Mouse (Mus musculus) mesoderm, embryonic 11.5 days (tissue): ENCODE data around the gene Cacna1c.
"Not testable (repeated sequence)": the region's sequence is repeated elsewhere in the genome, so short reads cannot be mapped to it uniquely, and the experiment has no call there.

ENCODE experiments used
- DNase-seq: peaks from one replicate; pipeline ENCODE4 v3.0.0-alpha.2; 2012; ENCODE audit warnings: low read depth, low spot score

Gene Cacna1c

DNA sequence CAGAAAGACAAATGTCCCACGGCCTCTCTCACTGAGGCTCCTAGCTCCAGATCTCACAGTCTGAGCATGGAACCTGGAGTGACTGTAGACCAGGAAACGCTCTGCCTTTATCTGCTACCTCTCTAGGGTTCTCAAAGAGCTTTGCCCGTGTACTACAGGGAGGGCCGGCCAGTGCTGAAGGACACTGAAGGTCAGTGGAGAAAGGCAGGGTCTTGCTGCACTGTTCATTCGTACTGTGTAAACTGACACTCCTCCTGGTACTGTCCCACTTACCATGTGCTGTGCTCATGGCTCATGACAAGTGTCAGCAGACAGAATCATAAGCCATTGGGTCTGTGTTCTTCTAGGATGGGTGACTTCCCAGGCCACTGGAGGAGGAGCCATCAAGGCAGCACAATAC lies 17.2 kb upstream of the Cacna1c start:
- DNase-seq, result no peak

DNA sequence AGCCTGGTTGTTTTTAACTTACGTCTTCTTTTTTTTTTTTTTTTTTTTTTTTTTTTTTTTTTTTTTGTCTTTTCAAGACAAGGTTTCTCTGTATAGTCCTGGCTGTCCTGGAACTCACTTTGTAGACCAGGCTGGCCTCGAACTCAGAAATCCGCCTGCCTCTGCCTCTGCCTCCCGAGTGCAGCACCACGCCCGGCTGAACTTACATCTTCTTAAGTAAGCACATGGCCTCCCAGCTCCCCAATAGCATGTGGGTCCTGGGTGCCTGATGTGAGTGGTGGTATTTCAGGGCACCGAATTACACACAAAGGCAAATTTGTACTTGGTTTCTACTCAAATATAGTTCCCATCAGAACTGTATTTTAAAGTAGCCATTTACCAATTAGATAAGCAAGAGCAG lies 9.8 kb upstream of the Cacna1c start:
- DNase-seq, result not testable (repeated sequence)

GRCm38 (mm10) chr6:119204915-119205314 lies 8.7 kb upstream of the Cacna1c start:
- no peak for DNase-seq

- DNase-seq, result no peak
Measured at GRCm38 (mm10) chr6:119204286-119204685, 8.1 kb upstream of the Cacna1c start.

- DNase-seq, result no peak
Measured at GRCm38 (mm10) chr6:119201575-119201974, 5.4 kb upstream of the Cacna1c start.

GRCm38 (mm10) chr6:119200362-119200761 lies 4.1 kb upstream of the Cacna1c start:
- DNase-seq, result no peak

DNA sequence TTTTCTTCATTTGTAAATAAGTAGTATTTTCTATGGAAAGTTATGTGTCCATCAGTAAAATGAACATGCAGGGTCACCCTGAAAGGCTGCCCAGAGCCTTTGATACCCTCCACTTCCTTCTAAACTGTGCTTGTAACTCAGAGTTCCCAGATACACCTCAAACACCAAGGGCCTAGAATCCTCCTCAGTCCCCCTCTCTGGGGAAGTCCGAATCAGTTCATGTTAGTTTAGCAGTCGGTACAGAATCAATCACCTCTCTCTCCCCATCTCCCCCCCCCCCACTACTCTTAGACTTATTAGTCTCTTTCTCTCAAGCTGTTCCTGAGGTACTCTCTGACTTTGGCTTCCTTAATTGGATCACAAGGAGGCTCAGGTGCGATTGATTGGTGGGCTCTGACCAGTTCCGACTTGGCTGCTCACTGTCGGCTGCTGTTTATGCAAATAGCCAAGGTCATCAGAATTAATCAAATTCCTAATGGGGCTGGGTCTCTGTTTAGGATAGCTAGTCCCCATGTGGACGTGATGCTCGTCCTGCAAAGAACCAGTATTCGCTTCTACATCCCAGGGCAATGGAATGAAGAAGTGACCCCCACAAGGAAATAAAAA lies 3.2 kb upstream of the Cacna1c start:
- DNase-seq, result no peak

DNA sequence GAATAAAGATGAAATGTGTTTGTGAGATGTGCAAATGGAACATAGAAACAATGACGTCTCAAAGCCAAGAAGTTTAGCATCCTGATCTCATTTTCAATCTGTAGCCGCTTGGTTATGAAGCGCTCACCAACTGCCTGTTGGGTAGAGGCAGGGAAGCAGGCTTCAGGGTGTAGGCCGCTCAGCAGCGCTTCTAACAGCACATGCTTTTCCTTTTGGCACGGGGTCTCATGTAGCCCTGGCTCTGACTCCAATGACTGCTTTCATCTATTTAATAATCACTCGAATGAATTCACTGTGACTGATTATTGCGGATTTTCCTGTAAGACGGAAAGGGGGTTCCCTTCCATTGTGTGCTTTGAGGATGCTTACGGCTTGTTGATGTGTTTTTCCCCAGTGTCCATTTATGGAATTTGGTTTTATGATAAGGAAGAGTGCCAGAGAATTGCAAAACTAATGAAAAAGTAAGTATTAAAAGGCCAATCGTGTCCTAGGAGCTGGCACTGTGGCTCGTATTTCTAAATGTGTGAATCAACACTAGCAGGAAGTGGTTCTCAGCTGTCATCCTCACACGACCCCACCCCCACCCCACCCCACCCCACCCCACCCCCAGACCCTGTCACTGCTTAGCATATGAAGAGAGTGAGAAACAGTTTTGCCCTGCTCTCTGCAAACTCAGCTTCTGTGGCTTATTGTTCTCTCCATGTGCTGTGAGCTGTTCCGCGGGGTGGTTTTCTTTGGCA lies 2.5 kb upstream of the Cacna1c start:
- DNase-seq, result no peak

DNA sequence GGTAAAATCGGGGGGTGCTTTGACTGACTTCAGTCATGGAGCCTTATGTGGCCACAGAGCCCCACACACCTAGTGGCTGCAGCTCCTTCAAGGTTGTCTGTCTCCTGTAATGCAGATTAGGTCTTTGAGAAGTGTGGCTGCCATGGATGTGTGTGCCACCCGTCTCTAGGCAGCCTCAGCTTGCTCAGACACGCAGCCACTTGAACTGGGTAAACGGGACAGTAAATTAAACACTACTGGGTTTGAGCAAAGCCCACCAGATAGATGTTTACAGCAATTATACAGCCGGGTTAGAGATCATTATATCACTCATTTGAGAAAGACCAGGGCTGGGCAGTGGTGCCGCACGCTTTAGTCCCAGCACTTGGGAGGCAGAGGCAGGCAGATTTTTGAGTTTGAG lies 1.6 kb downstream of the Cacna1c start:
- no peak for DNase-seq

DNA sequence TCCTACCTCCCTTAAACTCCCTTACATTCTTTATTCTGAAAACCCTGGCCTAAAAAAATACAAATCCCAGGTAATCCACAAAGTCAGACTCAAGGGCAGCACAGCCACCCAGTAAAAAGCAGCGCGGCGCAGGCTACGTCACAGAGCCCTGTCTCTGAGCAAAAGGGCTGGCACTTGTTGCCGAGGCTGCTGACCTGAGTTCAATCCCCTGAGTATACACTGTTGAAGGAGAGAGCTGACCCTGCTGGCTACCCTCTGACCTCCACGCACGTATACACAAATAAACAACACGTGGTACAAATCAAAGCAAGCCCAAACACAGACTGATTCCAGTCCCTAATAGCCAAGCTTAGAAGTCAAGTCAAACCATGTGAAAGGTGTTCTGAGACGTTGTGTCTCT lies 2.1 kb downstream of the Cacna1c start:
- DNase-seq, result no peak

DNA sequence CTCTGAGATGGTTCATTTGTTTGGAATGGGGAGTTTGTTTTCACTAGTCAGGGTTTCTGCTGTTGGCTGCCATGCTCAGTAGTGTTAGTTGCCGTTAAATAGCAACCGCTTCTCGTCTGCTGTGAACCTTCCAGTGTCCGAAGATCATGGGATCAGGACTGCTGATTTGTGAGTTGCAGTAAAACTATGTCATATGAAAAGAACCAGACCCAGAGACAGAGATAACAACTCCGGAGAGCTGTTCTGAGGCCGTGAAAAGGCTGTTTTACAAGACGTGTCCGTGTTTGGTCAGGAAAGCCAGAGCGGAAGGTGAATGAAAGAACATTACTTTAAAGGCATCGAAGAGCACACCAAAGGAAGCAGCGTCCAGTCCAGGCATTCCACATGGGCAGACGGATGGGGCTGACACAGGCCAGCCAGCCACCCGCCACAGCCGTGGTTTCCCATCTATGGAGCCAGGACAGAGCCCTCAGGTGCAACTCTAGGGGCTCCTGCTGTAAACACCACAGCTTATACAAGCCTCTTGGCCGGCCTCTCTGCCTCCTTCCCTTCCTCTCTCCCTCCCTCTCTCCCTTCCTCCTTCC lies 2.6 kb downstream of the Cacna1c start:
- DNase-seq, result no peak

GRCm38 (mm10) chr6:119191478-119191877 lies 4.7 kb downstream of the Cacna1c start:
- no peak for DNase-seq

DNA sequence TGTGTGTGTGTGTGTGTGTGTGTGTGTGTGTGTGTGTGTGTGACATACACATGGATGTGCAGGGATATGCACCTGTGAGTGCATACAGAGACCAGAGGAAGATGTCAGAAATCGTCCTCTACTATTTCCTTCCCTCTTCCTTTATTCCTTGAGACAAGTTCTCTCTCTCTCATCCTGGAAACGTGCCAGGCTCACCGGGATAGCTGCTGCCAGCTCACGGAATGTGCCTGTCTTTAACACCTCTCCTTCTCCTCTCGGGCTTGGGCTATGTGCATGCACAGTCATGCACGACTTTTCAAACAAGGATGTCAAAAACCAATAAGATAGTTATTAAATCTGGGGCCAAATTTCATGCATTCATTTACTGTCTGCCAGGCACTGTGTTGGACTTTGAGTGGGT lies 8.6 kb downstream of the Cacna1c start:
- no peak for DNase-seq

DNA sequence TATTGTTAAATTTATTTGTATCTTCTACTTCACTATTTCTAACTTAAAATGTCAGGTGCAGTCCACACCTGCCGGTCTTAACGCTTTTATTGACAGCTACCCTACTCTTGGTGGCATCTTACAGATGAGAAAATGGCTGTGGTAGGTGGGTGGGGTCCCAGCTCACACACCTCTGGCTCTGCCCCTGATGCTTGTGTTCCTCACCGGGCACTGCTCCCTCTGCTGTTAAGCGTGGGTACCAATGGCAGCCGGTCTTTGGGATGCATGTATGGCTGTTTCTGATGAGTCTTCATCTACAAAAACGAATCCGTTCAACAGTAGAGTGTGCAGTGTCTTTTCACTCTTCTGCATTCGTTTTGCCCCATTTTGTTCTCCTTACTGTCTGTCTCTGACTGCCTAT lies 9.6 kb downstream of the Cacna1c start:
- DNase-seq, result no peak

DNA sequence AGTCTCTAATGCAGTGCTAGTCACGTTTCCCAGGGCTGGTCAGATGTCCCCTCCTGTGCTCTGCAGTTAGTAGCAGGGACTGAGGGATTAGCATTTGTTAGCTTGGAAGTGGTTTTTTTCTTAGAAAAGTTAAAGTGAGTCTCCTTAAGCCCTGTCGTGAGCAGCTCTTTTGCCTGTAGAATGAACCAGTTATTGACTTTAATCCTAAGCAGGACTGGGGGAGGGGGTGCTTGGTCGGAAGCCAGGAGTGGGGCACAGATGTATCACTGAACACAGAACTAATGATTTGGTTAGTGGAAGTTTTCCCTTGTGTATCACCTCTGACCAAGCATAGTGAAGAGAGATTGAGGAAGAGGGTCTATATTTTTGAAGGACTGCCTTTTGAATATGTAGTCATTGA lies 12.4 kb downstream of the Cacna1c start:
- no peak for DNase-seq

GRCm38 (mm10) chr6:119182211-119182610 lies 14.0 kb downstream of the Cacna1c start:
- no peak for DNase-seq

- DNase-seq, result no peak
Measured at GRCm38 (mm10) chr6:119180188-119180587, 16.0 kb downstream of the Cacna1c start.

- DNase-seq, result no peak
Measured at GRCm38 (mm10) chr6:119177101-119177500, 19.1 kb downstream of the Cacna1c start.

- DNase-seq, result no peak
Measured at GRCm38 (mm10) chr6:119176103-119176502, 20.1 kb downstream of the Cacna1c start.

GRCm38 (mm10) chr6:119175078-119175853 lies 21.0 kb downstream of the Cacna1c start, which contains the start of gene Dcp1b:
TSS of gene Dcp1b (plus strand) at chr6:119175253.
- peak; percentile 94 for DNase-seq

DNA sequence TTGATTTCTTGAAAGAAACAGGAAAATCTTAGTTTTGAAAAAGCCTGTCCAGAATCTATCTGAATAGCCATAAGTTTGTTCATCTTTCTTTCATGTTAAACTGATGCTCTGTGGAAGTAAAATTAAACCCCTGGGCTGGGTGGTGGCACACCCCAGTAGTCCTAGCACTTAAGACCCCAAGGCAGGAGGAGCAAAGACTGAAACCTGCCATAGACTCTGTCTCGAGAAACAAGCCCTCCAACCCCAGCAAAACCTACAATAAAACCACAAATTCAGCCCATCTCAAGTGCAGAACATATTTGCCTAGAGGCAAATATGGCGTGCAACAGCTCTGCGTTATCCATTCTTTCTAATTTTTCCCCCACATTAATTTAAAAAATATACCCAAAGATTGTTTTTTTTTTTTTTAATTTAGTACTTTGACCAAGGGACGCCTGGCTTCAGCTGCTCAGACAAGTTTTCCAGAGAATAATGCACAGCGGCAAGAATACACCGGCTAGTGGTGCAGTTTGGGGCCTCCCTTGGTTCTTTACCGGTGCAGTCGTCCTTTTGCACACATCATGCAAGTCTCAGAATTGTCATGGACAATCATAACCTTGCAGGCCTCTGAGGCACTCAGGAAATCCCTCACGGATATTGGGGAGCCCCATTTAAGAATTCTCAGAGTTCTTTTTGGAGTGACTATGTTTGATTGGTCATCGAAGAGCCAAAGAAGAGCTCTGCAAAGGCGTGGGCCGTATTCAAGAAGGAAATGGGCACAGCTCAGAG lies 21.7 kb downstream of the Cacna1c start:
- DNase-seq, result no peak

- no peak for DNase-seq
Measured at GRCm38 (mm10) chr6:119165677-119166076, 30.5 kb downstream of the Cacna1c start.
